Mouse (Mus musculus): Measurements from ENCODE around the gene Cdh18. TPM values are rescaled to one million over a fixed set of nuclear protein-coding genes. Genes with fewer than 3 reads are reported as not detected.

The Cdh18 gene
- polyA plus RNA-seq, 1 experiment from 2014 or later = 20.7 TPM

GRCm38 (mm10) chr15:22870679-22871078 lies 321.9 kb downstream of the Cdh18 start:
- Histone ChIP-seq H3K27ac (ENCODE audit: low read depth, low read length) (no peak overlapping the region), H3K4me3 (ENCODE audit: low read depth, low read length) (no peak overlapping the region), H3K9ac (replicated peaks; ENCODE audit: low read depth, low read length) (no peak overlapping the region), H3K27me3 (ENCODE audit: control insufficient read depth, insufficient read depth, low read length) (no peaks in the 10 kb centered on the region), H3K36me3 (ENCODE audit: control insufficient read depth, insufficient read depth, low read length) (no peaks in the 10 kb centered on the region), H3K4me2 (ENCODE audit: low read depth, low read length) (no peak overlapping the region), H3K9me3 (ENCODE audit: control insufficient read depth, low read length) (no peaks in the 10 kb centered on the region), H3K4me1 (ENCODE audit: control insufficient read depth, insufficient read depth, low read length) (no peaks in the 10 kb centered on the region)
- 73% methylated on average over 1 of the region's 1 CpGs for WGBS
- ATAC-seq (ENCODE audit: low read depth) = no peak

- WGBS = 75% methylated on average over 4 of the region's 4 CpGs
- no peak for ATAC-seq (ENCODE audit: low read depth)
These were observed 348.9 kb downstream of the Cdh18 start for GRCm38 (mm10) chr15:22897724-22898123.

GRCm38 (mm10) chr15:22898208-22898607 lies 349.4 kb downstream of the Cdh18 start:
- H3K9ac ChIP-seq (replicated peaks; ENCODE audit: low read depth, low read length) = no peak overlapping the region
- 78% methylated on average over 4 of the region's 4 CpGs for WGBS
- H3K36me3 ChIP-seq (ENCODE audit: control insufficient read depth, insufficient read depth, low read length) = no peaks in the 10 kb centered on the region
- no peak overlapping the region for H3K27ac ChIP-seq (ENCODE audit: low read depth, low read length)
- no peaks in the 10 kb centered on the region for H3K9me3 ChIP-seq (ENCODE audit: control insufficient read depth, low read length)
- no peak for ATAC-seq (ENCODE audit: low read depth)
- no peaks in the 10 kb centered on the region for H3K4me1 ChIP-seq (ENCODE audit: control insufficient read depth, insufficient read depth, low read length)
- no peak overlapping the region for H3K4me3 ChIP-seq (ENCODE audit: low read depth, low read length)
- H3K27me3 ChIP-seq (ENCODE audit: control insufficient read depth, insufficient read depth, low read length) = no peaks in the 10 kb centered on the region
- no peak overlapping the region for H3K4me2 ChIP-seq (ENCODE audit: low read depth, low read length)

More at GRCm38 (mm10) chr15:22897724-22898123, 348.9 kb downstream of the Cdh18 start:
- Histone ChIP-seq H3K9me3 (ENCODE audit: control insufficient read depth, low read length) (no peaks in the 10 kb centered on the region), H3K9ac (replicated peaks; ENCODE audit: low read depth, low read length) (no peak overlapping the region), H3K4me2 (ENCODE audit: low read depth, low read length) (no peak overlapping the region), H3K27me3 (ENCODE audit: control insufficient read depth, insufficient read depth, low read length) (no peaks in the 10 kb centered on the region), H3K27ac (ENCODE audit: low read depth, low read length) (no peak overlapping the region), H3K36me3 (ENCODE audit: control insufficient read depth, insufficient read depth, low read length) (no peaks in the 10 kb centered on the region), H3K4me3 (ENCODE audit: low read depth, low read length) (no peak overlapping the region), H3K4me1 (ENCODE audit: control insufficient read depth, insufficient read depth, low read length) (no peaks in the 10 kb centered on the region)

- no peak overlapping the region for H3K27ac ChIP-seq (ENCODE audit: low read depth, low read length)
- H3K9me3 ChIP-seq (ENCODE audit: control insufficient read depth, low read length) = no peaks in the 10 kb centered on the region
- no peaks in the 10 kb centered on the region for H3K27me3 ChIP-seq (ENCODE audit: control insufficient read depth, insufficient read depth, low read length)
- no peak overlapping the region for H3K4me2 ChIP-seq (ENCODE audit: low read depth, low read length)
- ATAC-seq (ENCODE audit: low read depth) = no peak
- no peaks in the 10 kb centered on the region for H3K36me3 ChIP-seq (ENCODE audit: control insufficient read depth, insufficient read depth, low read length)
- no peak overlapping the region for H3K4me3 ChIP-seq (ENCODE audit: low read depth, low read length)
- no peaks in the 10 kb centered on the region for H3K4me1 ChIP-seq (ENCODE audit: control insufficient read depth, insufficient read depth, low read length)
- no peak overlapping the region for H3K9ac ChIP-seq (replicated peaks; ENCODE audit: low read depth, low read length)
These were observed 365.6 kb downstream of the Cdh18 start for GRCm38 (mm10) chr15:22914444-22914843.

GRCm38 (mm10) chr15:22934293-22934692 lies 385.5 kb downstream of the Cdh18 start:
- 56% methylated on average over 4 of the region's 4 CpGs for WGBS
- no peaks in the 10 kb centered on the region for H3K4me1 ChIP-seq (ENCODE audit: control insufficient read depth, insufficient read depth, low read length)
- no peak for ATAC-seq (ENCODE audit: low read depth)

GRCm38 (mm10) chr15:22947234-22947633 lies 398.4 kb downstream of the Cdh18 start:
- H3K4me1 ChIP-seq (ENCODE audit: control insufficient read depth, insufficient read depth, low read length) = no peaks in the 10 kb centered on the region
- no peak for ATAC-seq (ENCODE audit: low read depth)
- H3K9me3 ChIP-seq (ENCODE audit: control insufficient read depth, low read length) = no peaks in the 10 kb centered on the region
- no peak overlapping the region for H3K27ac ChIP-seq (ENCODE audit: low read depth, low read length)
- H3K4me3 ChIP-seq (ENCODE audit: low read depth, low read length) = no peak overlapping the region
- no peaks in the 10 kb centered on the region for H3K36me3 ChIP-seq (ENCODE audit: control insufficient read depth, insufficient read depth, low read length)
- no peak overlapping the region for H3K9ac ChIP-seq (replicated peaks; ENCODE audit: low read depth, low read length)
- 92% methylated on average over 1 of the region's 1 CpGs for WGBS
- no peaks in the 10 kb centered on the region for H3K27me3 ChIP-seq (ENCODE audit: control insufficient read depth, insufficient read depth, low read length)
- H3K4me2 ChIP-seq (ENCODE audit: low read depth, low read length) = no peak overlapping the region

More at GRCm38 (mm10) chr15:22934293-22934692, 385.5 kb downstream of the Cdh18 start:
- no peak overlapping the region for H3K27ac ChIP-seq (ENCODE audit: low read depth, low read length)
- no peak overlapping the region for H3K4me2 ChIP-seq (ENCODE audit: low read depth, low read length)
- H3K36me3 ChIP-seq (ENCODE audit: control insufficient read depth, insufficient read depth, low read length) = no peaks in the 10 kb centered on the region
- no peak overlapping the region for H3K9ac ChIP-seq (replicated peaks; ENCODE audit: low read depth, low read length)
- H3K9me3 ChIP-seq (ENCODE audit: control insufficient read depth, low read length) = no peaks in the 10 kb centered on the region
- H3K27me3 ChIP-seq (ENCODE audit: control insufficient read depth, insufficient read depth, low read length) = no peaks in the 10 kb centered on the region
- no peak overlapping the region for H3K4me3 ChIP-seq (ENCODE audit: low read depth, low read length)

- H3K27ac ChIP-seq (ENCODE audit: low read depth, low read length) = no peak overlapping the region
- H3K9me3 ChIP-seq (ENCODE audit: control insufficient read depth, low read length) = no peaks in the 10 kb centered on the region
- H3K9ac ChIP-seq (replicated peaks; ENCODE audit: low read depth, low read length) = no peak overlapping the region
- ATAC-seq (ENCODE audit: low read depth) = no peak
- WGBS = 66% methylated on average over 11 of the region's 11 CpGs
- no peaks in the 10 kb centered on the region for H3K36me3 ChIP-seq (ENCODE audit: control insufficient read depth, insufficient read depth, low read length)
- no peak overlapping the region for H3K4me2 ChIP-seq (ENCODE audit: low read depth, low read length)
- H3K4me1 ChIP-seq (ENCODE audit: control insufficient read depth, insufficient read depth, low read length) = no peaks in the 10 kb centered on the region
- no peak overlapping the region for H3K4me3 ChIP-seq (ENCODE audit: low read depth, low read length)
- no peaks in the 10 kb centered on the region for H3K27me3 ChIP-seq (ENCODE audit: control insufficient read depth, insufficient read depth, low read length)
These were observed 420.6 kb downstream of the Cdh18 start for GRCm38 (mm10) chr15:22969424-22969823.

- Histone ChIP-seq H3K27ac (ENCODE audit: low read depth, low read length) (no peak overlapping the region), H3K9me3 (ENCODE audit: control insufficient read depth, low read length) (no peaks in the 10 kb centered on the region)
- WGBS = 82% methylated on average over 5 of the region's 5 CpGs
These were observed 431.3 kb downstream of the Cdh18 start for GRCm38 (mm10) chr15:22980136-22980535.

GRCm38 (mm10) chr15:22984647-22985046 lies 435.8 kb downstream of the Cdh18 start:
- Histone ChIP-seq H3K4me3 (ENCODE audit: low read depth, low read length) (no peak overlapping the region), H3K27me3 (ENCODE audit: control insufficient read depth, insufficient read depth, low read length) (no peaks in the 10 kb centered on the region), H3K27ac (ENCODE audit: low read depth, low read length) (no peak overlapping the region), H3K4me1 (ENCODE audit: control insufficient read depth, insufficient read depth, low read length) (no peaks in the 10 kb centered on the region), H3K4me2 (ENCODE audit: low read depth, low read length) (no peak overlapping the region), H3K36me3 (ENCODE audit: control insufficient read depth, insufficient read depth, low read length) (no peaks in the 10 kb centered on the region), H3K9me3 (ENCODE audit: control insufficient read depth, low read length) (no peaks in the 10 kb centered on the region), H3K9ac (replicated peaks; ENCODE audit: low read depth, low read length) (no peak overlapping the region)
- ATAC-seq (ENCODE audit: low read depth) = no peak
- 82% methylated on average over 5 of the region's 5 CpGs for WGBS

More at GRCm38 (mm10) chr15:22980136-22980535, 431.3 kb downstream of the Cdh18 start:
- no peak overlapping the region for H3K4me3 ChIP-seq (ENCODE audit: low read depth, low read length)
- H3K9ac ChIP-seq (replicated peaks; ENCODE audit: low read depth, low read length) = no peak overlapping the region
- H3K4me1 ChIP-seq (ENCODE audit: control insufficient read depth, insufficient read depth, low read length) = no peaks in the 10 kb centered on the region
- no peaks in the 10 kb centered on the region for H3K36me3 ChIP-seq (ENCODE audit: control insufficient read depth, insufficient read depth, low read length)
- H3K27me3 ChIP-seq (ENCODE audit: control insufficient read depth, insufficient read depth, low read length) = no peaks in the 10 kb centered on the region
- no peak overlapping the region for H3K4me2 ChIP-seq (ENCODE audit: low read depth, low read length)
- no peak for ATAC-seq (ENCODE audit: low read depth)

- H3K4me2 ChIP-seq (ENCODE audit: low read depth, low read length) = no peak overlapping the region
- H3K4me1 ChIP-seq (ENCODE audit: control insufficient read depth, insufficient read depth, low read length) = no peaks in the 10 kb centered on the region
- no peak for ATAC-seq (ENCODE audit: low read depth)
- H3K27me3 ChIP-seq (ENCODE audit: control insufficient read depth, insufficient read depth, low read length) = no peaks in the 10 kb centered on the region
- H3K4me3 ChIP-seq (ENCODE audit: low read depth, low read length) = no peak overlapping the region
- no peak overlapping the region for H3K9ac ChIP-seq (replicated peaks; ENCODE audit: low read depth, low read length)
- H3K27ac ChIP-seq (ENCODE audit: low read depth, low read length) = no peak overlapping the region
- H3K36me3 ChIP-seq (ENCODE audit: control insufficient read depth, insufficient read depth, low read length) = no peaks in the 10 kb centered on the region
- H3K9me3 ChIP-seq (ENCODE audit: control insufficient read depth, low read length) = no peaks in the 10 kb centered on the region
- WGBS = 61% methylated on average over 5 of the region's 5 CpGs
These were observed 467.9 kb downstream of the Cdh18 start for GRCm38 (mm10) chr15:23016680-23017079.
